Mouse (Mus musculus) cortical plate, adult 2 months (tissue): ENCODE measurements around the gene Vmn1r85.

Experiments used
- CTCF ChIP-seq: fragments of 200-500 bp; IDR thresholded peaks from 2 replicates; pipeline ENCODE4 v1.5.1; 2011; ENCODE audit warnings: mild to moderate bottlenecking, control low read depth, low read length; ENCODE audit not compliant: insufficient read depth; ENCODE audit errors: extremely low read depth
- POLR2A ChIP-seq: fragments of 200-500 bp; IDR thresholded peaks from 2 replicates; pipeline ENCODE4 v1.6.1; 2011; ENCODE audit warnings: mild to moderate bottlenecking, low read length, control low read depth; ENCODE audit not compliant: insufficient read depth; ENCODE audit errors: extremely low read depth

- TF ChIP-seq POLR2A (no peak), CTCF (no peak)
Observed at GRCm38 (mm10) chr7:13059536-13059935, 35.4 kb downstream of the Vmn1r85 start.
